Mouse (Mus musculus) cerebellum, adult 18-20 months (tissue): ENCODE results near the gene Nphs1.

Source experiments
- DNase-seq, 2 experiments: peaks; one replicate each; pipeline ENCODE4 v3.0.0; 2021

Gene Nphs1

GRCm38 (mm10) chr7:30457629-30458330 lies at the start of gene Nphs1, which contains the start of gene Kirrel2:
Gene Nphs1, plus strand, starts transcription at chr7:30458315.
Gene Kirrel2, minus strand, starts transcription at chr7:30457690.
- DNase-seq, result peak in 1 of 2 experiments; percentile 38

- no peak for DNase-seq
These were observed 49.5 kb upstream of the Nphs1 start for GRCm38 (mm10) chr7:30408639-30409038.

GRCm38 (mm10) chr7:30409789-30410188 lies 48.3 kb upstream of the Nphs1 start:
- DNase-seq, result no peak

GRCm38 (mm10) chr7:30411023-30411422 lies 47.1 kb upstream of the Nphs1 start:
- DNase-seq, result no peak

GRCm38 (mm10) chr7:30412735-30413147 lies 45.4 kb upstream of the Nphs1 start:
- DNase-seq, result no peak

GRCm38 (mm10) chr7:30413596-30413995 lies 44.5 kb upstream of the Nphs1 start, which contains the start of gene Tyrobp:
Gene Tyrobp, plus strand, starts transcription at chr7:30413760.
- no peak for DNase-seq

GRCm38 (mm10) chr7:30417856-30418255 lies 40.3 kb upstream of the Nphs1 start:
- no peak for DNase-seq

- no peak for DNase-seq
These were observed 38.3 kb upstream of the Nphs1 start, which contains the start of gene Hcst for GRCm38 (mm10) chr7:30419561-30420499. Gene Hcst, minus strand, starts transcription at chr7:30419854.

- no peak for DNase-seq
These were observed 37.4 kb upstream of the Nphs1 start for GRCm38 (mm10) chr7:30420673-30421072.

- DNase-seq, result peak; percentile 67 to 76
These were observed 36.8 kb upstream of the Nphs1 start, which contains the start of gene Nfkbid for GRCm38 (mm10) chr7:30421175-30421889. Gene Nfkbid, plus strand, starts transcription at chr7:30421732.

- peak; percentile 96 to 97 for DNase-seq
These were observed 36.2 kb upstream of the Nphs1 start for GRCm38 (mm10) chr7:30421890-30422435.

GRCm38 (mm10) chr7:30422560-30422959 lies 35.6 kb upstream of the Nphs1 start:
- no peak for DNase-seq

GRCm38 (mm10) chr7:30423071-30423641 lies 35.0 kb upstream of the Nphs1 start:
- peak; percentile 59 to 71 for DNase-seq

GRCm38 (mm10) chr7:30429327-30429726 lies 28.8 kb upstream of the Nphs1 start:
- no peak for DNase-seq

GRCm38 (mm10) chr7:30430191-30430590 lies 27.9 kb upstream of the Nphs1 start:
- no peak for DNase-seq

- peak; percentile 91 to 96 for DNase-seq
These were observed 26.3 kb upstream of the Nphs1 start for GRCm38 (mm10) chr7:30431793-30432192.

- peak in 1 of 2 experiments; percentile 15 for DNase-seq
These were observed 23.9 kb upstream of the Nphs1 start for GRCm38 (mm10) chr7:30434238-30434637.

- peak in 1 of 2 experiments; percentile 1 for DNase-seq
These were observed 23.4 kb upstream of the Nphs1 start for GRCm38 (mm10) chr7:30434701-30435100.

- DNase-seq, result peak in 1 of 2 experiments; percentile 6
These were observed 23.0 kb upstream of the Nphs1 start for GRCm38 (mm10) chr7:30435156-30435555.

GRCm38 (mm10) chr7:30436879-30437278 lies 21.2 kb upstream of the Nphs1 start:
- DNase-seq, result no peak

- no peak for DNase-seq
These were observed 18.4 kb upstream of the Nphs1 start for GRCm38 (mm10) chr7:30439734-30440133.

- DNase-seq, result peak; percentile 60 to 74
These were observed 17.4 kb upstream of the Nphs1 start for GRCm38 (mm10) chr7:30440697-30441096.
